9 mouse cellular contexts compared by ENCODE assay signal in the genomic region with DNA sequence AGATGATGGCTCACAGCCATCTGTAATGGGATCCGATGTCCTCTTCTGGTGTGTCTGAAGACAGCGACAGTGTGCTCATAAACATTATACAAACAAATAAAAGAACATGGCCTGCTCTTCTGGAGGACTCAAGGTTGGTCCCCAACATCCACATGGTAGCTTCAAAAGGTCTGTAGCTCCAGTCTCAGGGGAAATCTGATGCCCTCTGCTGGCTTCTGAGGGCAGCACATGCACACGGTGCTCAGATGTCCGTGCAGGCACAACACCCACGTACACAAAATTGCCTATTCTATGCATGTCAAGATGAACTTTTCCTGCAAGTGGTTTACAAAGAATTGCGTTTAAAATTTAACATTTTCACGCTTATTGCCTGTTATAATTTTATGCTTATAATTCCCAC. TPM values are rescaled to one million over a fixed set of nuclear protein-coding genes. Genes with fewer than 3 reads are reported as not detected.
DNase-seq lines count a peak whose midpoint lies in the region; ATAC-seq lines count a peak whose summit lies in the region.
"Had no signal": no experiment of that assay in that cellular context is flagged by ENCODE, and none has a peak within 500 bp of the region (broad histone marks: within the 10 kb centered on the region; RNA-seq: fewer than 3 reads in every experiment).

No protein-coding gene starts in this region.

- no peak overlapping the region for H3K9ac ChIP-seq in liver, embryonic 12.5 days

- peaks cover 7% of the 10 kb centered on the region for H3K4me1 ChIP-seq in liver, embryonic 12.5 days

- no peak for ATAC-seq in liver, embryonic 12.5 days
- ATAC-seq in hematopoietic stem cell, adult 5-6 weeks (replicated peaks in 1 of 2; ENCODE audit: insufficient read depth in 1 of 2, low FRiP score in 2 of 2, low TSS enrichment in 1 of 2, low read depth in 1 of 2, poor library complexity in 2 of 2, severe bottlenecking in 2 of 2), result peak; percentile 81 to 82
- ATAC-seq in megakaryocyte, adult 5-6 weeks (ENCODE audit: poor library complexity, severe bottlenecking), result peak; percentile 98

- no peaks in the 10 kb centered on the region for H3K36me3 ChIP-seq in liver, embryonic 12.5 days

- H3K27ac ChIP-seq in liver, embryonic 12.5 days, result no peak overlapping the region

- H3K27me3 ChIP-seq in liver, embryonic 12.5 days (replicated peaks), result no peaks in the 10 kb centered on the region

- WGBS in liver, embryonic 12.5 days (ENCODE audit: insufficient replicate concordance), result 32% methylated on average over 7 of the region's 7 CpGs

- H3K4me3 ChIP-seq in liver, embryonic 12.5 days, result no peak overlapping the region

- no peaks in the 10 kb centered on the region for H3K9me3 ChIP-seq in liver, embryonic 12.5 days (replicated peaks)

- H3K4me2 ChIP-seq in liver, embryonic 12.5 days, result no peak overlapping the region

- DNase-seq in liver (peak; percentile 45), WW6 (ENCODE audit: low read depth, low spot score) (peak; percentile 29)
- no peak for DNase-seq in gastrocnemius, adult 18-20 months (ENCODE audit: low spot score)
- no peak for DNase-seq in ovary, adult 18-20 months (ENCODE audit: low spot score)
- DNase-seq in frontal cortex, postnatal 36 days (ENCODE audit: low spot score in 2 of 2), result no peak

RNA-seq across cellular contexts. Expression of a gene that starts 1.5 kb away (rescaled TPM):
- polyA plus RNA-seq in liver, embryonic 12.5 days (2016; fragmentation: Nextera tagmentation; extraction: Ambion mirVana), result not detected in 2 replicates
- 0.15 and 0.56 TPM in 2 replicates for total RNA-seq in hematopoietic stem cell, adult 5-6 weeks (2017)
- total RNA-seq in megakaryocyte, adult 5-6 weeks (2015), result 0.20 and 0.87 TPM in 2 replicates
- 0.18 TPM in 1 of 2 replicates, not detected in the other for total RNA-seq in megakaryocyte, adult 5-6 weeks (2017)
- total RNA-seq in gastrocnemius, adult 18-20 months (2021), result not detected
- total RNA-seq: heart, adult 18-20 months had no signal

RNA-seq across cellular contexts. Expression of a gene that starts 39.9 kb away (rescaled TPM):
- 268 and 269 TPM in 2 replicates for polyA plus RNA-seq in liver, embryonic 12.5 days (2016; fragmentation: Nextera tagmentation; extraction: Ambion mirVana)
- total RNA-seq in hematopoietic stem cell, adult 5-6 weeks (2017), result 345 and 397 TPM in 2 replicates
- 1,564 and 1,782 TPM in 2 replicates for total RNA-seq in megakaryocyte, adult 5-6 weeks (2015)
- 803 and 834 TPM in 2 replicates for total RNA-seq in megakaryocyte, adult 5-6 weeks (2017)
- total RNA-seq in gastrocnemius, adult 18-20 months (2021), result 10 to 100 TPM; 71.0 to 82.9 TPM

RNA-seq across cellular contexts. Expression of a gene that starts 42.2 kb away (rescaled TPM):
- polyA plus RNA-seq in liver, embryonic 12.5 days (2016; fragmentation: Nextera tagmentation; extraction: Ambion mirVana), result 0.65 and 0.97 TPM in 2 replicates
- 9.0 and 19.4 TPM in 2 replicates for total RNA-seq in hematopoietic stem cell, adult 5-6 weeks (2017)
- 63.7 and 72.6 TPM in 2 replicates for total RNA-seq in megakaryocyte, adult 5-6 weeks (2015)
- total RNA-seq in megakaryocyte, adult 5-6 weeks (2017), result 77.3 and 107 TPM in 2 replicates
- total RNA-seq in gastrocnemius, adult 18-20 months (2021), result not detected

Comparison
In these comparisons a context has a peak if more than half of its experiments do, and no peak if none do; other contexts are left out.
1. DNase-seq: peak in liver (single experiment) and WW6 (single experiment); none in gastrocnemius, adult 18-20 months (single experiment), ovary, adult 18-20 months (single experiment) and frontal cortex, postnatal 36 days (0 of 2).